Mouse (Mus musculus) embryonic facial prominence, embryonic 15.5 days (tissue): ENCODE results near the gene Fndc3b. TPM values are rescaled to one million over a fixed set of nuclear protein-coding genes. Genes with fewer than 3 reads are reported as not detected.

ENCODE experiments used
- ATAC-seq: fragments of 200-750 bp; cut with Nextera tagmentation; 2 replicates; pipeline ENCODE4 v1.8.0; 2017; ENCODE audit warnings: low read depth, moderate TSS enrichment; ENCODE audit not compliant: insufficient number of reproducible peaks, low FRiP score, low TSS enrichment
- H3K27ac ChIP-seq: fragments of 300-500 bp; sonication (generic); replicated peaks from 2 replicates; pipeline ENCODE4 v1.5.1; 2015; ENCODE audit warnings: mild to moderate bottlenecking, inconsistent platforms
- H3K27me3 ChIP-seq: fragments of 300-500 bp; sonication (generic); 2 replicates; pipeline ENCODE4 v1.6.1; 2015; ENCODE audit warnings: inconsistent platforms
- H3K36me3 ChIP-seq: fragments of 300-500 bp; sonication (generic); 2 replicates; pipeline ENCODE4 v1.6.1; 2015; ENCODE audit warnings: mild to moderate bottlenecking, inconsistent platforms
- H3K4me1 ChIP-seq: fragments of 300-500 bp; sonication (generic); 2 replicates; pipeline ENCODE4 v1.6.1; 2015; ENCODE audit warnings: inconsistent platforms
- H3K4me2 ChIP-seq: fragments of 300-500 bp; sonication (generic); replicated peaks from 2 replicates; pipeline ENCODE4 v1.6.1; 2015; ENCODE audit warnings: mild to moderate bottlenecking, inconsistent platforms
- H3K4me3 ChIP-seq: fragments of 300-500 bp; sonication (generic); replicated peaks from 2 replicates; pipeline ENCODE4 v1.5.1; 2015; ENCODE audit warnings: mild to moderate bottlenecking, inconsistent platforms
- H3K9ac ChIP-seq: fragments of 300-500 bp; sonication (generic); 2 replicates; pipeline ENCODE4 v1.6.1; 2015; ENCODE audit warnings: inconsistent platforms
- H3K9me3 ChIP-seq: fragments of 300-500 bp; sonication (generic); replicated peaks from 2 replicates; pipeline ENCODE4 v1.6.1; 2016; ENCODE audit warnings: inconsistent platforms
- WGBS: fragments of 180-500 bp; shearing (Covaris S2); methylation state at CpG from one replicate; pipeline ENCODE4 v1.1.7; 2015; 5-methylcytosine and 5-hydroxymethylcytosine counted together
- polyA plus RNA-seq: library from polyadenylated mRNA; unstranded; fragments of >200 nt; fragmentation: Nextera tagmentation; extraction: Ambion mirVana; gene quantifications from 2 replicates; pipeline ENCODE4 v1.2.1, GENCODE M21; 2015

The Fndc3b gene
- polyA plus RNA-seq, 1 experiment from 2014 or later, result 31.8 TPM

- ATAC-seq, result no peak
- H3K4me2 ChIP-seq, result no peak overlapping the region
- no peaks in the 10 kb centered on the region for H3K27me3 ChIP-seq
- 84% methylated on average over 6 of the region's 6 CpGs for WGBS
- no peak overlapping the region for H3K27ac ChIP-seq
- H3K4me1 ChIP-seq, result no peaks in the 10 kb centered on the region
- peaks cover 57% of the 10 kb centered on the region for H3K36me3 ChIP-seq
- no peak overlapping the region for H3K9ac ChIP-seq
- H3K9me3 ChIP-seq, result no peaks in the 10 kb centered on the region
- H3K4me3 ChIP-seq, result no peak overlapping the region
These were observed 216.4 kb downstream of the Fndc3b start for GRCm38 (mm10) chr3:27494698-27495097.

DNA sequence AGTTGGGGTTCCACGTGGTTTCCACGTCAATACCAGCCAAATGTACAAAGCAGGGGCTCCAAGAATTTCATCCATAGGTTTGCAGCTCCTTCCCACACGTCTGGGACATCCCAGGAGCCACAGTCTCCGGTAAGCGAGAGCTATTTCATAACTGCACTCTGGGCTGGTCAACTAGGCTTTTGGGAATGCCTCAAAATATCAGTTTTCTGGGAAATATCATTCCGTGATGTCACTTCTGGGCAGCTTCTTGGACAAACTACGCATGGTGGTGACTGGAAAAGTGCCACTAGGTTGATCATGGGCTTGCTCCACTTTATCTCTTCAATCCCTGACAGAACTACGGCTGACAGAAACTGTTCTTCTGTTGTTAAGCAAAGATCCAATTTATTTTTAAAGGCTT, 217.0 kb downstream of the Fndc3b start:
- no peak for ATAC-seq
- no peaks in the 10 kb centered on the region for H3K4me1 ChIP-seq
- H3K9ac ChIP-seq, result no peak overlapping the region
- 85% methylated on average over 8 of the region's 8 CpGs for WGBS
- no peak overlapping the region for H3K4me3 ChIP-seq
- H3K27me3 ChIP-seq, result no peaks in the 10 kb centered on the region
- H3K4me2 ChIP-seq, result no peak overlapping the region
- H3K36me3 ChIP-seq, result peaks cover 54% of the 10 kb centered on the region
- H3K27ac ChIP-seq, result no peak overlapping the region
- no peaks in the 10 kb centered on the region for H3K9me3 ChIP-seq

DNA sequence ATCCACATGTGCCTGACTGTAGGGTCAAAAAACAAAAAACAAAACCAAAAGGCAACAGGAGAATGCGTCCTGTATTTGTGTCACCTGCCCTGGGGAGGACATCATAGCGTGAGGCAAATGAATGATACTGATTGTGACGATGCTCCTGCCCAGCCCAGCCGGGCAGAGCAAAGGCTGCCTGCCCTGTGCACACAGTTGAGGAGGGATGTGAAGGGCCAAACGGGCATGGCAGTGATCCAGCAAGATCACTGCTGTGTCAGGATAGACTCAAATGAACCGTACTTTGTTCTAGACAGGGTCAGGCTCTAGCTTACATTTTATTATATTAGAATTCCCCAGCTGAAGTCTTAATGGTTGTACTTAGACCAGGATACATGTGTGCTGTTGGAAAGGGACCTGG, 219.3 kb downstream of the Fndc3b start:
- Histone ChIP-seq H3K9ac (no peak overlapping the region), H3K27ac (no peak overlapping the region), H3K9me3 (no peaks in the 10 kb centered on the region), H3K27me3 (no peaks in the 10 kb centered on the region), H3K4me2 (no peak overlapping the region), H3K4me3 (no peak overlapping the region), H3K4me1 (no peaks in the 10 kb centered on the region), H3K36me3 (peaks cover 54% of the 10 kb centered on the region)
- 84% methylated on average over 6 of the region's 6 CpGs for WGBS
- ATAC-seq, result no peak

DNA sequence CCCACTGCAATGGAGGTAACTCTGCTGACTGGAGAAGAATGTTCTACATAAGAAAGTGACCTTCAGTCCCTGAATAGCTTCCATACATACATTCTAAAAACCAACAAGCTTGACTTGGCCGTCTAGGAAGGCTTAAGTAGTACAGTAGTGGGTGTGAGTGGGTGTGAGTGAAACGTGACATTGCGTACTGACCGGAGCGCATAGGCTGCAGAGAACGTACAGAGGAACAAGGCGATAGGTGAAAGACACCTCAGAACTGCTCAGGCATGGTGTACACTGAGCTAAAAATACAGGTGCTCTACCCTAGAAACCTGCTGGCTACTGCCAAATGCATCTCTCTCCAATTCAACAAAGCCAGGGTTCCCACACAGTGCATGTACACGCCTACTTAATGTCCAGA, 219.7 kb downstream of the Fndc3b start:
- ATAC-seq, result no peak
- 88% methylated on average over 8 of the region's 8 CpGs for WGBS
- H3K36me3 ChIP-seq, result peaks cover 55% of the 10 kb centered on the region

DNA sequence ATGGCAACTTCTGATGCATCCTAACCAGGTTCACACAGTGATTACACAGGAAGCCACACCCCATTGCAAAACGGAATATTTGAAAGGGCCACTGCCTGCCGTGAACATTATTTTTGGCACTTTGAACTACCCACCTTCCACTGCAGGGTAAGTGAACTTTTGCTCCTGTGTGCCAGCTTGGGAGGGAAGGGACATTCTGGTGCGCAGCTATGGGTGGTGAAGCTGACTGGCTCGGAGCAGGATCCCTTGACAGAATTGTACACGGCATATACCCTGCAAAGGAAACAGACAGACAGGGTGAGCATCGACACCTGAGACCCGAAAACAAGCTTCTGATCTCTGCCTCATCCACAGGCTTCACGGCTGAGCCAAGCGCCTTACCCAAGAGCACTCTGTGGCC, 220.2 kb downstream of the Fndc3b start:
- Histone ChIP-seq H3K4me2 (no peak overlapping the region), H3K36me3 (peaks cover 52% of the 10 kb centered on the region), H3K27ac (no peak overlapping the region), H3K27me3 (no peaks in the 10 kb centered on the region), H3K9me3 (no peaks in the 10 kb centered on the region), H3K4me1 (no peaks in the 10 kb centered on the region), H3K9ac (no peak overlapping the region), H3K4me3 (no peak overlapping the region)
- 83% methylated on average over 9 of the region's 9 CpGs for WGBS
- no peak for ATAC-seq

More for the DNA sequence above, 219.7 kb downstream of the Fndc3b start:
- Histone ChIP-seq H3K9ac (no peak overlapping the region), H3K27ac (no peak overlapping the region), H3K4me2 (no peak overlapping the region), H3K9me3 (no peaks in the 10 kb centered on the region), H3K27me3 (no peaks in the 10 kb centered on the region), H3K4me1 (no peaks in the 10 kb centered on the region), H3K4me3 (no peak overlapping the region)

DNA sequence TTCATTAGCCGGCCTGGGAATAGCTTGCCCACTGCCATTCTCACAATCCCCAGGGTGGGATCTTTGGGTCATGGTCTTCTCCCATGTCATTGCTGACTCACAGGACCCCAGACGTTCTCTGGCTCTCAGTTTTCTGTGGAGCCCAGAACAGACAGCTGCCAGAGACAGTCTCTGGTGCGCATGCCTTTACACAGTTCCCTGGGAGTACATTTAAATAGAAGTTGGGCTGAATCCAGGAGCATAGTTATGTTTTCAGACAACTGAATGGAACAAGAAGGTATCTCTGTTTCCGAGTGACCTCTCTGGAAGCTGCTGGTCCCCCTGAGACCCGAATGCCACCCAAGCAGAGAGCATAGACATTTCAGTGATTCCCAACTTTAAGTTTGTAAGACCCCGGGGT, 221.6 kb downstream of the Fndc3b start:
- Histone ChIP-seq H3K27me3 (no peaks in the 10 kb centered on the region), H3K4me3 (no peak overlapping the region), H3K36me3 (peaks cover 54% of the 10 kb centered on the region), H3K9ac (no peak overlapping the region), H3K4me1 (no peaks in the 10 kb centered on the region), H3K9me3 (no peaks in the 10 kb centered on the region), H3K27ac (no peak overlapping the region), H3K4me2 (no peak overlapping the region)
- ATAC-seq, result no peak
- WGBS, result 73% methylated on average over 6 of the region's 6 CpGs

- peaks cover 47% of the 10 kb centered on the region for H3K36me3 ChIP-seq
- WGBS, result 90% methylated on average over 4 of the region's 4 CpGs
- H3K27me3 ChIP-seq, result no peaks in the 10 kb centered on the region
- no peak for ATAC-seq
- no peak overlapping the region for H3K4me2 ChIP-seq
- no peaks in the 10 kb centered on the region for H3K4me1 ChIP-seq
- H3K9me3 ChIP-seq, result no peaks in the 10 kb centered on the region
- no peak overlapping the region for H3K9ac ChIP-seq
- no peak overlapping the region for H3K4me3 ChIP-seq
- H3K27ac ChIP-seq, result no peak overlapping the region
These were observed 226.0 kb downstream of the Fndc3b start for GRCm38 (mm10) chr3:27485141-27485540.

GRCm38 (mm10) chr3:27484698-27485097, 226.4 kb downstream of the Fndc3b start:
- Histone ChIP-seq H3K27me3 (no peaks in the 10 kb centered on the region), H3K9ac (no peak overlapping the region), H3K4me3 (no peak overlapping the region), H3K36me3 (peaks cover 45% of the 10 kb centered on the region), H3K4me1 (peaks cover 4% of the 10 kb centered on the region), H3K27ac (no peak overlapping the region), H3K9me3 (no peaks in the 10 kb centered on the region), H3K4me2 (no peak overlapping the region)
- no peak for ATAC-seq
- WGBS, result 62% methylated on average over 3 of the region's 3 CpGs

DNA sequence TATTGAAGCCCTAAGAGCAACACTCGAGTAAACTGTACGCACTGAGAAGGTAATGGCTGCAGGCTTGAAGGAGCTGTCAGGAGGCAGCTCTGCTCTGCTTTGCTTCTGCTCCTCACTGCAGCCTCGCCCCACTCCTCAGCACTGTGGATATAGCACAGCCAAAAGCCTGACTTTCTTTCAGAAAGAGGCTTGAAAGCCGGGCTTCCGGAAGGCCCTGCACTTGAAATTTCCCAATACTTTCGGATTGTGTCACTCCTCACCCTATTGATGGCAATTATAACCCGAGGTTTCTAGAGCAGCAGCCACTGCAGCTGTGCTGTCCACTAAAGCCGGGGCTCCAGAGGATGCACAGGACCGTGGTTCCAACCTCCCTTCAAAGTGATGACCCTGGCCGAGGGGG, 227.3 kb downstream of the Fndc3b start:
- no peaks in the 10 kb centered on the region for H3K27me3 ChIP-seq
- no peak overlapping the region for H3K4me3 ChIP-seq
- H3K9ac ChIP-seq, result no peak overlapping the region
- H3K9me3 ChIP-seq, result no peaks in the 10 kb centered on the region
- 81% methylated on average over 10 of the region's 10 CpGs for WGBS
- no peak overlapping the region for H3K4me2 ChIP-seq
- H3K4me1 ChIP-seq, result peaks cover 12% of the 10 kb centered on the region
- no peak overlapping the region for H3K27ac ChIP-seq
- peaks cover 44% of the 10 kb centered on the region for H3K36me3 ChIP-seq
- no peak for ATAC-seq

DNA sequence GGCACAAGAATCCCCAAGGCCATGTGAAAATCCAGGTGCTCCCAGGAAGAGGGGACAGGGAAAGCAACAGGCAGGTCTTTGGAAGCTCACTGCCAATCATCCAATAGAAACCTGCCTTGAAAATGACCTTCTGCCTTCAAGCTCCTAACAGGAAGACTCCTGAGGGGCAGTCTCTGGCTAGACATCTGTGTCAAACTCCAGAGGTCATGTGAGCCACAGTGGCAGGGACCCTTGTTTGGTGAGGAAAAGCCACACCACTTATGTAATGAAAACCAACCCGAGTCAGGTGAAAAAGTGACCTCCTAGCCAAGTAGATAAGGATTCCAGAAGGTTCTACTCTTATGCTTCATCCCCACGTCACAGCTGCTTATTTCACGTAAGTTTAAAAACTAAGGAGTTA, 227.8 kb downstream of the Fndc3b start:
- Histone ChIP-seq H3K36me3 (peaks cover 40% of the 10 kb centered on the region), H3K27ac (no peak overlapping the region), H3K4me2 (no peak overlapping the region), H3K4me1 (peaks cover 13% of the 10 kb centered on the region), H3K9me3 (no peaks in the 10 kb centered on the region), H3K9ac (no peak overlapping the region), H3K4me3 (no peak overlapping the region), H3K27me3 (no peaks in the 10 kb centered on the region)
- 90% methylated on average over 3 of the region's 3 CpGs for WGBS
- ATAC-seq, result no peak

DNA sequence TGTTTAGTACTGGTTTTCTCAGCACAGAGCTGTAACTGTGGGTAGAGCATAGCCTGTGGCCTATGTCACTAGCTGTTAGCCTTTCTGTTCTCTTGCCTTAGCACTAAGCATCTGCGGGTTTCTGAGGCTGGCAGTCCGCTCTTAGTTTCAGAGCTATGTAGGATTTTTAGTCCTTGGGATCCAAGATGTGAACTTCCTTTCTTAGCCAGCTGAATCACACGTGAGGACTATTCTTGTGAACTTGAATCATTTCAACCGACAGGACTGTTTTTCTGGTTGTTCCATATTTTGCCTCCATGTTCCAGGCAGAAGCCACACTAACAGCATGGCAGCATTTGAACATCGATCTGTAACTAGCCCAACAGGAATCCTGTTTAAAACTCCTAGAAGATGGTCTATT, 229.4 kb downstream of the Fndc3b start:
- no peak overlapping the region for H3K27ac ChIP-seq
- no peak overlapping the region for H3K4me3 ChIP-seq
- no peaks in the 10 kb centered on the region for H3K9me3 ChIP-seq
- H3K4me2 ChIP-seq, result no peak overlapping the region
- H3K36me3 ChIP-seq, result peaks cover 24% of the 10 kb centered on the region
- no peaks in the 10 kb centered on the region for H3K27me3 ChIP-seq
- no peak for ATAC-seq
- H3K9ac ChIP-seq, result no peak overlapping the region
- 92% methylated on average over 5 of the region's 5 CpGs for WGBS
- H3K4me1 ChIP-seq, result peaks cover 13% of the 10 kb centered on the region

- H3K4me2 ChIP-seq, result no peak overlapping the region
- H3K9me3 ChIP-seq, result no peaks in the 10 kb centered on the region
- ATAC-seq, result peak; percentile 58; the same call in 1 of the 2 replicates
- H3K4me3 ChIP-seq, result no peak overlapping the region
- no peaks in the 10 kb centered on the region for H3K27me3 ChIP-seq
- H3K9ac ChIP-seq, result no peak overlapping the region
- peaks cover 13% of the 10 kb centered on the region for H3K4me1 ChIP-seq
- WGBS, result 45% methylated on average over 2 of the region's 2 CpGs
- peaks cover 17% of the 10 kb centered on the region for H3K36me3 ChIP-seq
- peak overlapping the region; percentile 55; the same call in 1 of the 2 replicates for H3K27ac ChIP-seq
These were observed 231.7 kb downstream of the Fndc3b start for GRCm38 (mm10) chr3:27479378-27479777.
